Mouse (Mus musculus) erythroblast, embryonic 14.5 days (primary cell): ENCODE measurements at regions not wholly inside any gene's neighbourhood (a gene's known extent, or its start where the extent isn't known, plus 50 kb on each side); places are given as distances from the start of the nearest gene placed in this dataset.

Experiments used
- GATA1 ChIP-seq: IDR thresholded peaks from 2 replicates; pipeline ENCODE4 v1.6.1; 2012; ENCODE audit warnings: low read length, inconsistent platforms, mixed read lengths
- TAL1 ChIP-seq: IDR thresholded peaks from 3 replicates; pipeline ENCODE4 v1.6.1; 2012; ENCODE audit warnings: low read length, inconsistent platforms, mixed read lengths

DNA sequence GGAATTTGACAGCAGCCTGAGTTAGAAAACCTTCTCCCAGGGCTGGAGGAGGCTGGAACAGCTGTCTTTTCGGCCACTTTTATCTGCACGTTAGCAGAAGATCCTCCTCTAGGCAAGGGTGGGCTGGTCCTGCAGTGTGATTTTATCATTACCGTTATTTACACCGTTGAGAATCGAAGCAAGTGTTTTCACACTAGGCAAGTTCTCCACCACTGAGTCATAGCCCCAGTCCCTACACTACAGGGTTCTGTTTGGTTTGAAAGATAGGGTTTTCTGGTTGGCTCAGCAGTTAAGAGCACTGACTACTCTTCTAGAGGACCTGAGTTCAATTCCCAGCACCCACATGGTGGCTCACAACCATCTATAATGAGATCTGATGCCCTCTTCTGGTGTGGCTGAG lies 58.9 kb upstream of the Osbpl8 start:
- TF ChIP-seq GATA1: no peak
- TF ChIP-seq TAL1: no peak
